Mouse (Mus musculus) heart, adult 8-10 months (tissue): ENCODE data around the gene Fau. TPM values are rescaled to one million over a fixed set of nuclear protein-coding genes. Genes with fewer than 3 reads are reported as not detected.
"Not testable (repeated sequence)": the region's sequence is repeated elsewhere in the genome, so short reads cannot be mapped to it uniquely, and the experiment has no call there.

ENCODE experiments used
- DNase-seq: peaks from one replicate; pipeline ENCODE4 v3.0.0; 2022; ENCODE audit warnings: low spot score
- total RNA-seq, 4 experiments: library from RNA; stranded (reverse); gene quantifications; 2 replicates each; pipeline ENCODE4 v1.2.4; 2022

Fau gene
- total RNA-seq, result 100 to 1,000 TPM; 526 to 624 (median 583) TPM

DNA sequence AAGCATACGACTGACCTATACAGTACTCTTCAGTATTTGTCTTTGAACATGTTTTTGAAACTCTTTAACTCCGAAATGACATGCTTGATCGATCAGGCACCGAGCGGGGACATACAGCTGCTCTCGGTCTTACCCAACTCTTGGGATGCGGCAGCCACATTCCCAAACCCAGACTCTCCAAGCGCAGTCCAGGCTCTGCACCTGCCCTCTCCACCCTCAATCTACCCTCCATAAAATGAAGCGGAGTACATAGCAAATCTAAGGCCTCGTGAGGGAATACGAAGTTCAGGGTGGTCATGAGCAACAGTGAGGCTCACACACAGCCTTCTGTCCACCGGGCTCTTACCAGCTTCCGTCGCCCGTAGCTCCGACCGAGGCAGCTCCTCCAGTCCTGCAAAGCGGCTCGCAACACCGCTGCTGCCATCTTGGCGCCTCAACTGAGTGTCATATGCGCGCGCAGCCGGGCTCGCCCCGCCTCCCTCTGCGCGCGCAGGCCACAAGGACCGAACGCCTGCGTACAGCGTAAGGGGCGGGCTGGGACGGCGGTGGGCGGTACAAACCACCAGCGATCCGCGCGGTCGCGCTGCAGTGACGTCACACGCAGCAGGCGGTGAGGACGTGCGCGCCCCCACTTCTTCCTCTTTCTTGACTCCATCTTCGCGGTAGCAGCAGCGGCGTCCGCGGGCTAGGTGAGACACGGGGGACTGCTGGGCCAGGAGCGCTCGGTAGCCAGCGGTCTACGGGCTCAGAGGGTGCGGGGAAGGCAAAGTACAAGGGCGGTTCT, at the start of gene Fau, which contains the start of gene Mrpl49:
TSS of gene Fau (plus strand) at position 532 of the 784 bp plus-strand sequence.
TSS of gene Mrpl49 (minus strand) at position 473 of the 784 bp plus-strand sequence.
- peak; percentile 98 for DNase-seq

DNA sequence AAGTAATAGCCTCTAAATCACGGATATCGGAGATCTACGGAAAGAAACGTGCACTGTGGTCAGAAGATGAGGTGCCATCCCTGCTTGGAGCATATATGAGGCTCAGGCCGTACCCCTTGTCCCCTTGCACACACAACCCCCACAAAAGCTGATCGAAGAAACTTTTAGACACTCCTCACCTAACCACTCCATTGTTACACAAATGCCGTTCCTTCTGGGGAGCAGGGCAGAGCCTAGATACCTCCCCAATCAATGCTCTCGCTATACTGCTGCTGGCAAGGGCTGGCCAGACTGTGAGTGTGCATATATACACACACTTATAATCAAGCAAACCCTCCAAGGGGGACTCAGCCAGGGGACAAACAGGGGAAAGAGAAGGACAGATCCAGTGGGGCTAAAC, 48.5 kb upstream of the Fau start:
- DNase-seq, result no peak

DNA sequence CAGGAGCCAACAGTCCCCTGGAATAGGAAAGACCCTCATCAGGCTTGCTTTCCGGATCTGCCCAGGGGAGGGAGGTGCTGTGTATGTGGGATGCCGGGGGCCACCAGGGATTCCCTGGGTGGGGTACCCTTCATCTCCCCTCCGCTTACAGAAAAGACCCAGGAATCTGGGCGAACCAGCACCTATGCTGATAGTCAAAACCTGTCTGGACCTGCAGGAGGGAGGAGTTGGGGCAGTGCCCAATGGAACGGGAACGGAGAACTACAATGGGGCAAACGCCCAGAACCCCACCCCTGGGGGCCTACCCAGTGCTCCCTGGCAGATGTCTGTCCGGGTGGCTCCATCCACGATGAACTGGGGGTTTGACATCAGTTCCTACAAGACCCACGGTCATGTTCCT, 44.0 kb upstream of the Fau start:
- DNase-seq, result no peak

DNA sequence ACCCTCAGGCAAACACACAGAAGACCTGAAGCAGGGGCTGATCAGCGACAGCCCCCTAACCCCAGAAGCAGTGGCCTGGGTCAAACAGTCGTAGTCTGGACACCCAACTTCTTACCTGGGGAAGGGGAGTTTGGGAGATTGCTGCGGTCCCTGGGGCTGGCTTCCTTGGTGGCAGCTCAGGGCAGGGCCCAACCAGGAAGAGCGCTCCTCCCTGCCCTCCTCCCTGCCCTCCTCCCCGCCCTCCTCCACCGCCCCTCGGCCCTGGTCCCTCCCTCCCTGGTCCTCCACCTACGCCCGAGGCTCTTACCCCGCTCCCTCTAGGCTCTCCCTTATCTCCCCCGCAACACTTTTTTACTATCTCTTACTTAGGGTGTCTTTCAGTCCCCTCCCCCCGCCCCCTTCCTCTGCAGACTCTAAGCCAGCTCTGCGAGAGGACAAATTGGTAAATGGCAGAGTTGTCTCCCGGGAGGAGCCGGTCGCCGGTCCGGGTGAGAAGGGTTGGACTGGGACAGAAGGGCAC, 42.6 kb upstream of the Fau start:
- DNase-seq, result peak; percentile 16

DNA sequence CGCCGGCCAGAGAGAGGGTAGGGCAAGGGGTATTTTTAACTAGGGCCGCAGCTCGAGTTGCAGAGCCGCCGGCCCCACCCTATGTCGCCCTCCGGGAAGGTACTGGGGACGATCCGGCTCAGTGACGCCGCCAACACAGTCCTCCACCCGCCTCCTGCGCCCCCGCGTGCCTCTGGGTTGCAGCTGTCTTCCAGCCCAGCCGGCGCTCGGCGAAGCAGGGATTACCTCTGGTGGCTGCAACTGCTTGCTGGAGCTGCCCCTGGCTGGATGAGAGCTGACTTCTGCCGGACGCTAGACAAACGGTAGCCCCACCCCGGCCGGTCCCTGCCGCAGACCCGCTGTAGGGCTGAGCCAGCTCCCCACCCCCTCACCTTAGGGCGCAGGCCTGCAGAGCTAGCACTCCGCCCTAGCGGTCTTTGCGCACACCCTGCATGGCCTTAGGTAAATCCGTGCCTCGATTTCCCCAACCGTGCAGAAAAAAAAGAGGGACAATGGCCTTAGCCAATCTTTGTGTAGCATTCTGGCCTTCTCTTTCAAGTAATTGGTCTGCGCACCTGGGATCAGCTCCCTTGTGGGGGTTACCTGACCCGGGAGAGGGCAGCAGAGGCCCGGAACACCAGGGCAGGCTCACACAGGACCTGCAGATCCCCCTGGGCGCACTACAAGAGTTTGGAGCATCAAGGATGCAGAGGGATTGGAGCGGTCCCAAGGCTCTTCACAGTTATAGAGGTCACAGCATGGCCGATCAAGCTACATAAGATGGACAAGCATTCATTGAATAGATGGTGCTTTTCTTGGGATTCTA, 41.9 kb upstream of the Fau start, which contains the start of gene Capn1:
TSS of gene Capn1 (minus strand) at position 387 of the 805 bp plus-strand sequence.
- peak; percentile 55 for DNase-seq

DNA sequence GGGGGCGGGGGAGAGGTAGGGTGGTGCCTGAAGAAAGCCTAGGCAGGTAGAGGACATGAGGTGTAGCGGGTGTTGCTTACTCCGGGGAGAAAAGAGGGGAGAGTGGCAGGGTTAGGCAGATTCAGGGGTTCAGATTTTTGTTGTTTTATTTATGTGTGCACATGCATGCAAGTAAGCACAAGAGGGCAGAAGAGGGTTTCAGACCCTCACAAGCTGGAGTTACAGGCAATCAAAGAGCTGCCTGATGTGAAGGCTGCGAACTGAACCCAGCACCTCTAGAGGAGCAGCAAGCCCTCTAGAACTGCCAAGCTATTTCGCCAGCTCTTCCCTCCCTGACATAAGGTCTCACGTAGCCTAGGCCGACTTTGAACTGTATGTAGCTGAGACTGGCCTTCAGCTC, 41.1 kb upstream of the Fau start:
- no peak for DNase-seq

DNA sequence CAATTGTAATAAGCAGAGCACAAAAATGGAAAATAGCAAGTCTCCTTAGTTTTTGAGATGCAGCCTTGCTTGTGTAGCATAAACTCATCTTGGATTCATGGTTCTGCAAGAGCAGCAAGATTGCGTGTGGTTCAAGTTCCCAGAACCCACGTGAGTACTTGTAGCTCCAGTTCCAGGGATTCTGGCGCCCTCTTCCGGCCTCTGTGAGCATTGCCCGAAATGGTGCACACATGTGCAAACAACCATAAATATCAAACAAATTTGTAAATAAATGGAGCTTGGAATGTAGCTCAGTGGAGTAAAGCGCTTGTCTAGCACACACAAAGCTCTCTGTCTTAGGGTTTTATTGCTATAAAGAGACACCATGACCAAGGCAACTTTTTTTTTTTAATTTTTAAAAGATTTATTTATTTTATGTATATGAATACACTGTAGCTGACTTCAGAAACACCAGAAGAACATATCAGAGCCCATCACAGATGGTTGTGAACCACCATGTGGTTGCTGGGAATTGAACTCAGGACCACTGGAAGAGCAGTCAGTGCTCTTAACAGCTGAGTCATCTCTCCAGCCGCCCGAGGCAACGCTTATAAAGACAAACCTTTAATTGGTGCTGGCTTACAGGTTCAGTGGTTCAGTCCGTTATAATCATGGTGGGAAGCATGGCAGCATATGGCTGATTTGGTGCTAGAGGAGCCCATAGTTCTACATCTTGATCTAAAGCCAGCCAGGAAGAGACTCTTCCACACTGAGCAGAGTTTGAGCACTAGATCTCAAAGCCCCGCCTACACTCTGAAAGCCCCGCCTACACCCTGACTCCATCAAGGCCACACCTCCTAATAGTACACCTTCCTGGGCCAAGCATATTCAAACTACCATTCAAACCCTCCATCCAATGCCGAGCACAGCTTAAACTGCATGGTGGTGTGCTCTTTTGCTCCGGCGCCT, 39.2 kb upstream of the Fau start:
- peak; percentile 84 for DNase-seq

DNA sequence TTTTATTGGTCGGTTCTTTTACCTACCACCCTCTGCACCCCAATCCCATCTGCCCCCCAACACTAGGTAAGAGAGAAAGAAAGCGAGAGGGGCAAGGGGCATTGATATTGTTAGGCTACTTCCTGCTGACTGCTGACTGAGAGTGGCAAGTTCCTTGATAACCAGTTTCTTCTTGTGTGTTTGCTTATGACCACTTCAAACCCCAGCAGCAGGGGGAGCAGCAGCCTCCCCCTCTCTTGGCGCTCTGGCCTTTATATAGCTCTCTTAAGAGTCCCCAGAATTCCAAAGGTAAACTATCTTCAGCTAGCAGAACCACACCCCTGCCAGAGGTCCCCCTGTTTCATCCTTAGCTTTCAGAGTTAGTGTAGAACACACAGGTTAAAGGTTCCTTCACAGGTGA, 37.4 kb upstream of the Fau start:
- no peak for DNase-seq

DNA sequence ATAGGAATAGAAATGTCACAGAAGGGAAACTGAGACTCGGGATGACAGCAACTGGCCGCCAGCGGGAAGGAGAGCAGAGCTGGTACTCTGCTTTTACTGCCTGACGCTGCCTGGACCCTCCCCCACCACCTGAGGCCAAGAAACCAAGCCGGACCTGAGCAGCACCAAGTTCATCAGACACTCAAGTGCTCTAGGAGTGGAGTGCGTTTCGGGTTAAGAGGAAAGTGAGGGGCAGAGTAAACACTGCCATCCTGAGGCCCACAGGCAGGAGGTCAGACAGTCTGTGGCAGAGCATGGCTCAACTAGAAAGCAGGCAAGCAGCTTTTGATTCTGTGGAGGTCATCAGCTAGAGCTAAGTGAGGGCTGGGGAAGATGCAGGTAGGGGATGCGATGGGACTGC, 34.6 kb upstream of the Fau start:
- DNase-seq, result no peak

DNA sequence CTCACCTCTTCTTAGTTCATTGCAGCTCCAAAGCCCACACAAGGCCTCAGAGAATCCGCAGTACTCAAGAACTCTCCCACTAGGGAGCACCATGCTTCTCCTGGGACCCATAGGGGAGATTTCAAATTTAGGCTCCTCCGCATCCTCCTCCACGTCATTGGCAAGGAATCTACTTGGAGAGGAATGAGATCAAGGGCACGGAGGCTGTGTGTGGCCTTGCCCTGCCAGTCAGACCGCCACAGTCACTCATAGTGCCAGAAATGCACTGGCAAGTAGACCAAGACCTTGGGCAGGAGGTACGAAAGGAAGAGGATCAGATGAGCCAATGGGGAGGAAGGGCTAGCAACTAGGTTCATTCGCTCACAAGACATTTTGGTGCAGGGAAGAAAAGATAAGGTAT, 33.7 kb upstream of the Fau start:
- DNase-seq, result no peak

DNA sequence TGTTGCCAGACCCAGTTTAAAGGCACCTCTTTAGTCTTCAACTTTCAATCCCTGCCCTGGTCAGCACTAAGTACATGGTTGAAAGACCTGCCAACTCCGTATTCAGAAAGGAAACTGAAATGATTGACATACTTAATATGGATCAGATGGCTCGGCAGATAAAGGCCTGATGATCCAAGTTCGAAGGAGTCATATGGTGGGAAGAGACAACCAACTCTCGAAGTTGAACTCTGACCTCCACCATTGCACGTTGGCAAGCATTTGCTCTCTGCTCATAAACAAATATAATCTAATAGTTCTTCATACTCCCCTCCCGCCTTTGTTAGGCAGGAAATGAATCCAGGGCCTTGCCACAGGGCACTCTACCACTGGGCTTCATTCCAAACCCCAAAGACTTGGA, 28.7 kb upstream of the Fau start:
- DNase-seq, result no peak

DNA sequence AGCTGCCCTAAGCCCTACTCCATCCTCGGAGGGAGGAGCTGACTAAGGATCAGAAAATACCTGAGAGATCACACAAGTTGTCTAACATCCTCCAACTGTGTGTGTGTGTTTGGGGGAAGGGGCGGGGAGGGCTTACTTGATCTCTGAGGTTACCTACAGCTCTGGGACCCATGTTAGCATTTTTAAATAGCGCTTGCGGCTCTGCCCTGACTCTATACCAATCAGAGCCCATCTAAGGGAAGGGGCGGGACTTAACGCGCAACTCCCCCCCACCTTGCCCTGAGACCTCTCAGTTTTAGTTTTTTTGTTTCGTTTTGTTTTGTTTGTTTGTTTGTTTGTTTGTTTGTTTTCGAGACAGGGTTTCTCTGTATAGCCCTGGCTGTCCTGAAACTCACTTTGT, 28.2 kb upstream of the Fau start:
- no peak for DNase-seq

DNA sequence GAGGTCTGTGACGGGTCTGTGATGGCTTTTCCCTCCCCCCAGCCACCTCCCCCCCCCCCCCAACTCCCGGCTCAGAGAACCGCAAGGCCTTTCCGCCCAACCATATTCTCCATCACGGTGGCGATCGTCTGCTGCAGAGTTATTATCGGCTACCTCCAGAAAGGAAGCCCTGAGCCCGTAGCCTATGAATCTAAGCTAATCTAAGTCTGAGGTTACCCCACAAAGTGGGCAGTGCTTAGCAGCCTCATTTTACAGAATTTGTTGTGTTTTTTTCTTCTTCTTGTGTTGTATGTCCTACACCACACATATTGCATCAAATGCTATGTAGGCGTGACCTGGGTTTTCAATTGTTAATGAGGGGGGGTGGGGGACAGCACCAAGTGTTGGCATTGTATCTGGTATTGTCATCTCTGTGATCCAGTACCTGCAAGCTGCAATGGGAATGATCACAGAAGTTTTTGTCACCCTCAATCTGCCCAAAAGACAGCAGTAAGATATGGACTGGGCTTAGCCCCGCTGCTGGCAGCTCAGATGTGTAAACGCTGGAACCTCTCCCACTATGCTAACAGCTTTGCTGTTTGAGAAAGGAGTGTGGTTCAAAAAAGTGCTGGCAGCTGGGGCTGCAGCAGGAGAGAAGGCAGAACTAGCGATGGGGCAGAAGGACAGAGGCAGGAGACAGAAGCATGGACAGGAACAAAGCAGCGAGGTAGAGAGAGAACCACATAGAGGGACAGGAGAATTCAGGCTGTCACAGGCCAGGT, 26.9 kb upstream of the Fau start:
- DNase-seq, result no peak

DNA sequence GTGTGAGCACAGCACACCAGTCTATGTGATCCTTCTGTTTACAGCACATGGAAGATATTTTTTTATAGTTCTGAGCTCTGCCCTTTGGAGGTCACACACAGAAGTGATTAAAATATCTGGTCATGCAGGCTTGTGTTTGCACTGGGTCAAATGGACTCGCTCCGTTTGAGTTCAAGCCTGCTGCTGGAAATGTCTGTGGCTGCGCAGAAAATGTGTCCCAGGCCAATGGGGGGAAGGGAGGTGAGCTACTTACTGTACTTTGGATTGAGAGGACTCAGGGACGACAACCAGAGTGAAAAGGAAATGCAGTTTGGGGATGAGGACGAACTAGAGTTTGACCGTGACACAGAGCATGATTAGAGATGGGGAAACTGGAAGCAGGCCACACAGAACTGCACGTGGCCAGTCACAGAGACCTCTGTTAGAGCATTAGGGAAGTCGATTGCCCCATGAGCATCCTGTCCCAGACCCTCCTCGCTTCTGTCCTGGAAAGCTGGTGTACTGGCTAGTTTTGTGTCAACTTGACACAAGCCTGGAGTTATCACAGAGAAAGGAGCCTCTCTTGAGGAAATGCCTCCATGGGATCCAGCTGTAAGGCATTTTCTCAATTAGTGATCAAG, 21.6 kb upstream of the Fau start:
- no peak for DNase-seq

DNA sequence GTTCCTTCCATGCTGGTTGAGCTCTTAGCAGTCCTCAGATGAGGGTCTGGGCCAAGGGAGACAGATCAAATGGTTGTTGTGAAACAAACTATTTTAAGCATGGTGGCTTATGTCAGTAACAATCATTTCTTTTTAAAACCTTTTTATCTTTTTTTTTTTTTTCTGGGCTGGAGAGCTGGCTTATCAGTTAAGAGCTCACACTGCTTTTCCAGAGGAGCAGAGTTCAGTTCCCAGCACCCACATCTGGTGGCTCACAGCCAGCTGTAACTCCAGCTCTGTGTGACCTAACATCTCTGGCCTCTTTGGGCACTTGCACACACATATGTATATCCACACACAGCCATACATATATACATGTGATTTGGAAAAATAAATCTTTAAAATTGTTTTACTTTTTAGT, 19.9 kb upstream of the Fau start:
- no peak for DNase-seq

DNA sequence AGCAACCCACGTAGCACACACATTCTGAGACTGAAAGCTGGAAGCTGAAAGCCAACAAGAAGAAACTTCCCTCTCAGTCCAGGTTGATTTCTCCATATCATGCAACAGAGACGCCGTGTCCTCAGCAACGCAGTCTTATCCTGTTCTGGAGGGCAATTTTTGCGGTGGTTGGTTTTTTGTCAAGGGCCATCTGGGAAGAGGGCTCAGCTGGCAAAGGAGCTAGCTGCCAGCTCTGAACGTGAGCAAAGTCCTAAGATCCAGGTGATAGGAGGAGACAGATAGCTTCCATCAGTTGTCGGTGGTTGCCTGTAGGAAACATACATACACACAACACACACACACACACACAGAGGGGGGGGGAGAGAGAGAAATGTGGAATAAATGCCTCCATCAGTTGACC, 19.3 kb upstream of the Fau start:
- DNase-seq, result no peak

DNA sequence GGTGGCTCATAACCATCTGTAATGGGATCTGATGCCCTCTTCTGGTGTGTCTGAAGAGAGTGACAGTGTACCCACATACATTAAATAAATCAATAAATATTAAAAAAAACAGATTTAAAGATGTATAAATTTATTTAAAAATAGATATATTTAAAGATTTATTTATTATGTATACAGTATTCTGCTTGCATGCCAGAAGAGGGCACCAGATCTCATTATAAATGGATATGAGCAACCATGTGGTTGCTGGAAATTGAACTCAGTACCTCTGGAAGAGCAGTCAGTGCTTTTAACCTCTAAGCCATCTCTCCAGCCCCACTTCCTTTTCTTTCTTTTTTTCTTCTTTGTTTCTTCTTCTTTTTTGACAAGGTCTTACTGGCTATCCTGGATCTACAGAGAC, 17.6 kb upstream of the Fau start:
- no peak for DNase-seq

DNA sequence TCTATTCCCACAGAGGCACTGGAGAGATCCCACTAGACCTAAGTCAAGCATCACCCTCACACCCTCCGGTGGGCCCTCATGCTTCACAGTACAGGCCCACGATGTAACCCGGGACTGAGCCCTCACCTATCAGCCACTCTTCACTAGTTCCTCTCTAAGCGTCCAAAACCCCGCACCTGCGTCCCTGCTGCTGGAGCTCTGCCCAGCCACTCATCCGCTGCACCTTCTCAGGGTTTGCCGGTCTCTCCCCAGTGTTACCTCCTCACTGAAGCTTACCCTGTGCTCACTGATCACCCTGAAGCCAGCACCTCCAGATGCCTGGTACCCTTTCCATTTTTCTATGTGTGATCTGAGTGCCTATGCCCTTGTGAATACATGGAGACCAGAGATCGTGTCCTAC, 15.4 kb upstream of the Fau start:
- no peak for DNase-seq

DNA sequence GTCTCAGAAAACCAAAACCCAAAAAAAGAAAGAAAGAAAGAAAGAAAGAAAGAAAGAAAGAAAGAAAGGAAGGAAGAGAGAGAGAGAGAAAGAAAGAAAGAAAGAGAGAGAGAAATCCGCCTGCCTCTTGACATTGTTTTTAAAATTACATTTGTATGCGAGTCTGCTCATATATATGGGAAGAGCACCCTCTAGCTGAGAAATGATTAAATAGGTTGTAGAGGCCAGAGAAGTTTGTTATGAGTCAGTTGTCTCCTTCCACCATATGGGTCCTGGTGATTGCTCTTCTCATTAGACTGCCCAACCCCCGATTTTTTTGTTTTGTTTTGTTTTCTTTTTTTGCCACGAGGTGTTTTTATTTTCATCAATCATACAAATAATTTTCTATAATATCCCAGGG, 13.5 kb upstream of the Fau start:
- not testable (repeated sequence) for DNase-seq
